Mouse (Mus musculus) forebrain, embryonic 10.5 days (tissue): ENCODE data around the gene Mast4. TPM values are rescaled to one million over a fixed set of nuclear protein-coding genes. Genes with fewer than 3 reads are reported as not detected.

Source experiments
- DNase-seq: peaks from one replicate; pipeline ENCODE4 v3.0.0-alpha.2; 2017; ENCODE audit warnings: low spot score; ENCODE audit errors: extremely low spot score
- H3K27ac ChIP-seq: fragments of 300-500 bp; sonication (generic); 2 replicates; pipeline ENCODE4 v1.5.1; 2016; ENCODE audit warnings: mild to moderate bottlenecking
- H3K27me3 ChIP-seq: fragments of 300-500 bp; sonication (generic); 2 replicates; pipeline ENCODE4 v1.6.1; 2016; ENCODE audit warnings: mild to moderate bottlenecking; ENCODE audit not compliant: poor library complexity, severe bottlenecking
- H3K36me3 ChIP-seq: fragments of 300-500 bp; sonication (generic); replicated peaks from 2 replicates; pipeline ENCODE4 v1.6.1; 2016; ENCODE audit warnings: mild to moderate bottlenecking, moderate library complexity
- H3K4me1 ChIP-seq: fragments of 300-500 bp; sonication (generic); 2 replicates; pipeline ENCODE4 v1.6.1; 2016
- H3K4me3 ChIP-seq: fragments of 300-500 bp; sonication (generic); 2 replicates; pipeline ENCODE4 v1.5.1; 2016; ENCODE audit warnings: mild to moderate bottlenecking, moderate library complexity
- H3K9me3 ChIP-seq: fragments of 300-500 bp; sonication (generic); 2 replicates; pipeline ENCODE4 v1.6.1; 2016; ENCODE audit warnings: mild to moderate bottlenecking, moderate library complexity
- WGBS: fragments of 180-500 bp; shearing (Covaris S2); methylation state at CpG from one replicate; pipeline ENCODE4 v1.1.7; 2016; 5-methylcytosine and 5-hydroxymethylcytosine counted together
- polyA plus RNA-seq: library from polyadenylated mRNA; unstranded; fragments of >200 nt; fragmentation: Nextera tagmentation; extraction: Ambion mirVana; gene quantifications from 2 replicates; pipeline ENCODE4 v1.2.1, GENCODE M21; 2016

Gene Mast4
- polyA plus RNA-seq, 1 experiment from 2014 or later: 18.3 TPM

GRCm38 (mm10) chr13:103248102-103249054 is 85.9 kb downstream of the Mast4 start:
- Histone ChIP-seq H3K9me3 (no peaks in the 10 kb centered on the region), H3K4me3 (peak overlapping the region; percentile 23), H3K27ac (peak overlapping the region; percentile 62), H3K4me1 (peaks cover 31% of the 10 kb centered on the region), H3K27me3 (peaks cover 20% of the 10 kb centered on the region), H3K36me3 (no peaks in the 10 kb centered on the region)
- WGBS: 18% methylated on average over 14 of the region's 14 CpGs
- DNase-seq: no peak

- Histone ChIP-seq H3K9me3 (no peaks in the 10 kb centered on the region), H3K4me3 (no peak overlapping the region), H3K27me3 (peaks cover 20% of the 10 kb centered on the region), H3K36me3 (no peaks in the 10 kb centered on the region), H3K4me1 (peaks cover 31% of the 10 kb centered on the region), H3K27ac (no peak overlapping the region)
- no peak for DNase-seq
- WGBS: 88% methylated on average over 5 of the region's 5 CpGs
Measured at GRCm38 (mm10) chr13:103246973-103247718, 87.2 kb downstream of the Mast4 start.

- Histone ChIP-seq H3K4me3 (no peak overlapping the region), H3K36me3 (no peaks in the 10 kb centered on the region), H3K4me1 (peaks cover 31% of the 10 kb centered on the region), H3K27me3 (peaks cover 20% of the 10 kb centered on the region), H3K9me3 (no peaks in the 10 kb centered on the region), H3K27ac (no peak overlapping the region)
- no peak for DNase-seq
- 95% methylated on average over 5 of the region's 5 CpGs for WGBS
Measured at GRCm38 (mm10) chr13:103245431-103245830, 88.9 kb downstream of the Mast4 start.

- Histone ChIP-seq H3K27me3 (peaks cover 13% of the 10 kb centered on the region), H3K4me1 (peaks cover 27% of the 10 kb centered on the region), H3K36me3 (no peaks in the 10 kb centered on the region), H3K4me3 (no peak overlapping the region), H3K9me3 (no peaks in the 10 kb centered on the region), H3K27ac (no peak overlapping the region)
- WGBS: 53% methylated on average over 4 of the region's 4 CpGs
- DNase-seq: no peak
Measured at GRCm38 (mm10) chr13:103244053-103244452, 90.2 kb downstream of the Mast4 start.

GRCm38 (mm10) chr13:103241092-103241491 is 93.2 kb downstream of the Mast4 start:
- H3K9me3 ChIP-seq: no peaks in the 10 kb centered on the region
- no peak for DNase-seq
- 92% methylated on average over 4 of the region's 4 CpGs for WGBS

GRCm38 (mm10) chr13:103239654-103240053 is 94.6 kb downstream of the Mast4 start:
- Histone ChIP-seq H3K27ac (no peak overlapping the region), H3K36me3 (no peaks in the 10 kb centered on the region), H3K9me3 (no peaks in the 10 kb centered on the region), H3K4me1 (peaks cover 7% of the 10 kb centered on the region), H3K4me3 (no peak overlapping the region), H3K27me3 (no peaks in the 10 kb centered on the region)
- no peak for DNase-seq
- WGBS: 89% methylated on average over 8 of the region's 8 CpGs

More at GRCm38 (mm10) chr13:103241092-103241491, 93.2 kb downstream of the Mast4 start:
- H3K4me1 ChIP-seq: peaks cover 7% of the 10 kb centered on the region
- no peak overlapping the region for H3K27ac ChIP-seq
- no peaks in the 10 kb centered on the region for H3K27me3 ChIP-seq
- H3K4me3 ChIP-seq: no peak overlapping the region
- H3K36me3 ChIP-seq: no peaks in the 10 kb centered on the region

- no peaks in the 10 kb centered on the region for H3K4me1 ChIP-seq
- H3K9me3 ChIP-seq: no peaks in the 10 kb centered on the region
- no peak overlapping the region for H3K27ac ChIP-seq
- no peaks in the 10 kb centered on the region for H3K27me3 ChIP-seq
- WGBS: 94% methylated on average over 7 of the region's 7 CpGs
- H3K4me3 ChIP-seq: no peak overlapping the region
- no peaks in the 10 kb centered on the region for H3K36me3 ChIP-seq
- DNase-seq: no peak
Measured at GRCm38 (mm10) chr13:103238034-103238705, 96.1 kb downstream of the Mast4 start.

- DNase-seq: no peak
- H3K27ac ChIP-seq: no peak overlapping the region
- WGBS: 97% methylated on average over 7 of the region's 7 CpGs
- no peaks in the 10 kb centered on the region for H3K36me3 ChIP-seq
- no peaks in the 10 kb centered on the region for H3K4me1 ChIP-seq
- no peak overlapping the region for H3K4me3 ChIP-seq
- no peaks in the 10 kb centered on the region for H3K27me3 ChIP-seq
- no peaks in the 10 kb centered on the region for H3K9me3 ChIP-seq
Measured at GRCm38 (mm10) chr13:103232171-103232570, 102.1 kb downstream of the Mast4 start.

GRCm38 (mm10) chr13:103229069-103229468 is 105.2 kb downstream of the Mast4 start:
- 96% methylated on average over 4 of the region's 4 CpGs for WGBS
- Histone ChIP-seq H3K27me3 (no peaks in the 10 kb centered on the region), H3K36me3 (no peaks in the 10 kb centered on the region), H3K9me3 (no peaks in the 10 kb centered on the region), H3K27ac (no peak overlapping the region), H3K4me3 (no peak overlapping the region), H3K4me1 (peaks cover 18% of the 10 kb centered on the region)
- DNase-seq: no peak

- H3K27me3 ChIP-seq: no peaks in the 10 kb centered on the region
- no peak for DNase-seq
- no peak overlapping the region for H3K4me3 ChIP-seq
- WGBS: 65% methylated on average over 17 of the region's 17 CpGs
- peaks cover 20% of the 10 kb centered on the region for H3K4me1 ChIP-seq
- H3K36me3 ChIP-seq: no peaks in the 10 kb centered on the region
- no peaks in the 10 kb centered on the region for H3K9me3 ChIP-seq
- H3K27ac ChIP-seq: no peak overlapping the region
Measured at GRCm38 (mm10) chr13:103225895-103226815, 108.1 kb downstream of the Mast4 start.

- H3K27me3 ChIP-seq: no peaks in the 10 kb centered on the region
- H3K4me3 ChIP-seq: no peak overlapping the region
- no peaks in the 10 kb centered on the region for H3K36me3 ChIP-seq
- no peak overlapping the region for H3K27ac ChIP-seq
- DNase-seq: no peak
- 46% methylated on average over 11 of the region's 11 CpGs for WGBS
- H3K9me3 ChIP-seq: no peaks in the 10 kb centered on the region
- H3K4me1 ChIP-seq: peaks cover 28% of the 10 kb centered on the region
Measured at GRCm38 (mm10) chr13:103225217-103225894, 108.9 kb downstream of the Mast4 start.
